Mouse (Mus musculus) thymus, postnatal 25 days (tissue): ENCODE measurements around the gene Caprin1.

ENCODE experiments used
- DNase-seq: peaks from one replicate; pipeline ENCODE4 v3.0.0; 2022

The Caprin1 gene

DNA sequence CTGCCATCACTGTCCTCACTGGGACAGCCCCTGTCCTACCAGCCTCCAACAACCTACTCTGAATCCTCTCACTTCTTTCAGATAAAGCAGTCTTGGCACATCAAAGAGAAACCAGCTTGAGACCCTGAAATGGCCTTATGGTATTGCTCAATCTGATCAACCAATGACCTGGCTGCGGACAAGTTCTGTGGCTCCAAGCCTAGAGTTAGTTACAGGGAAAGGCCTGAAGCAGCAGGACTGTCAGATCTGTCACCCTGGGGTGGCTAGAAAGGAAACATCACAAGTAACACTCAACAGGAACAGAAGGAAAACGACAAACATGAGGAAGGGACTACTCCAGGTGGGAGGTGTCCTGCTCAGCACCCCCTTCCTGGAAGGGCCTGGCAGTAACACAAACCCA is 72.9 kb downstream of the Caprin1 start:
- no peak for DNase-seq

- no peak for DNase-seq
Measured at GRCm38 (mm10) chr2:103719292-103719646, 78.2 kb downstream of the Caprin1 start.

- peak; percentile 84 for DNase-seq
Measured at GRCm38 (mm10) chr2:103718594-103719291, 78.7 kb downstream of the Caprin1 start.

DNA sequence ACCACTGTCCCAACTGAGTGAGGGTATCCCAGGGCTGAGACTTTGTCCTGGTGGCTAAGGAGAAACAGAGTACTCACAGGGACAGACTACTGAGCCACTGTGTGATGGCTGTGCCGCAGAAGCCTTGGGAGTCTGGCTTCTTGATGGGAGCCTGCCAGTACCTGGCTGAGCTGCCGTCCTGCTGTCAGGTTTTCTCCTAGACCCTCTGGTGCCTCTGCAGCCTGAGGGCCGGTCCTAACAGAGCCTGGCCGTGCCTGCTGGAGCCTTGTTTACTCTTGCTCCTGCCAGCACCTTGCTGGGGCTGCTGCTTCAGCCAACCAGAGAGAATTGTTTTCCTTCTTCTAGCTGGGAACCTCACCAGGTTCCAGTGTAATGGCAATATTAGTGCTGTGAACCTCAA is 83.0 kb downstream of the Caprin1 start:
- no peak for DNase-seq

- no peak for DNase-seq
Measured at GRCm38 (mm10) chr2:103713831-103714230, 83.6 kb downstream of the Caprin1 start.
